Mouse (Mus musculus) induced T-regulatory cell, adult 2 months (primary cell): Measurements from ENCODE around the gene Hoxa2.

Experiments
- DNase-seq: peaks from one replicate; pipeline ENCODE4 v3.0.0-alpha.2; 2012; ENCODE audit warnings: low read depth

Gene Hoxa2

GRCm38 (mm10) chr6:52179690-52180089 is 15.1 kb upstream of the Hoxa2 start:
- no peak for DNase-seq

GRCm38 (mm10) chr6:52178918-52179665 is 14.5 kb upstream of the Hoxa2 start:
- DNase-seq = no peak

GRCm38 (mm10) chr6:52177806-52178205 is 13.2 kb upstream of the Hoxa2 start:
- no peak for DNase-seq

GRCm38 (mm10) chr6:52177061-52177735 is 12.6 kb upstream of the Hoxa2 start, which contains the start of gene 5730596B20Rik:
Gene 5730596B20Rik, plus strand, starts transcription at chr6:52177498.
- no peak for DNase-seq

GRCm38 (mm10) chr6:52176391-52176790 is 11.8 kb upstream of the Hoxa2 start:
- DNase-seq = no peak

- no peak for DNase-seq
These were observed 11.2 kb upstream of the Hoxa2 start for GRCm38 (mm10) chr6:52175864-52176263.

- no peak for DNase-seq
These were observed 10.5 kb upstream of the Hoxa2 start for GRCm38 (mm10) chr6:52174968-52175751.

- DNase-seq = no peak
These were observed 9.0 kb upstream of the Hoxa2 start for GRCm38 (mm10) chr6:52173648-52174047.

GRCm38 (mm10) chr6:52172501-52172900 is 7.9 kb upstream of the Hoxa2 start:
- no peak for DNase-seq

- DNase-seq = no peak
These were observed 7.3 kb upstream of the Hoxa2 start for GRCm38 (mm10) chr6:52171938-52172337.

GRCm38 (mm10) chr6:52171331-52171730 is 6.7 kb upstream of the Hoxa2 start:
- no peak for DNase-seq

- DNase-seq = no peak
These were observed 6.2 kb upstream of the Hoxa2 start for GRCm38 (mm10) chr6:52170898-52171223.

GRCm38 (mm10) chr6:52170166-52170897 is 5.7 kb upstream of the Hoxa2 start:
- DNase-seq = no peak

GRCm38 (mm10) chr6:52169499-52170165 is 5.0 kb upstream of the Hoxa2 start:
- DNase-seq = no peak

- no peak for DNase-seq
These were observed 3.8 kb upstream of the Hoxa2 start for GRCm38 (mm10) chr6:52168191-52169055.

GRCm38 (mm10) chr6:52167736-52168161 is 3.1 kb upstream of the Hoxa2 start:
- no peak for DNase-seq

- no peak for DNase-seq
These were observed 2.5 kb upstream of the Hoxa2 start for GRCm38 (mm10) chr6:52167176-52167575.

GRCm38 (mm10) chr6:52166431-52167077 is 1.9 kb upstream of the Hoxa2 start:
- no peak for DNase-seq

- no peak for DNase-seq
These were observed 1.1 kb upstream of the Hoxa2 start for GRCm38 (mm10) chr6:52165441-52166370.
